Mouse (Mus musculus): ENCODE measurements around the gene Foxd3.
"Not testable (repeated sequence)": the region's sequence is repeated elsewhere in the genome, so short reads cannot be mapped to it uniquely, and the experiment has no call there.

Foxd3 gene

DNA sequence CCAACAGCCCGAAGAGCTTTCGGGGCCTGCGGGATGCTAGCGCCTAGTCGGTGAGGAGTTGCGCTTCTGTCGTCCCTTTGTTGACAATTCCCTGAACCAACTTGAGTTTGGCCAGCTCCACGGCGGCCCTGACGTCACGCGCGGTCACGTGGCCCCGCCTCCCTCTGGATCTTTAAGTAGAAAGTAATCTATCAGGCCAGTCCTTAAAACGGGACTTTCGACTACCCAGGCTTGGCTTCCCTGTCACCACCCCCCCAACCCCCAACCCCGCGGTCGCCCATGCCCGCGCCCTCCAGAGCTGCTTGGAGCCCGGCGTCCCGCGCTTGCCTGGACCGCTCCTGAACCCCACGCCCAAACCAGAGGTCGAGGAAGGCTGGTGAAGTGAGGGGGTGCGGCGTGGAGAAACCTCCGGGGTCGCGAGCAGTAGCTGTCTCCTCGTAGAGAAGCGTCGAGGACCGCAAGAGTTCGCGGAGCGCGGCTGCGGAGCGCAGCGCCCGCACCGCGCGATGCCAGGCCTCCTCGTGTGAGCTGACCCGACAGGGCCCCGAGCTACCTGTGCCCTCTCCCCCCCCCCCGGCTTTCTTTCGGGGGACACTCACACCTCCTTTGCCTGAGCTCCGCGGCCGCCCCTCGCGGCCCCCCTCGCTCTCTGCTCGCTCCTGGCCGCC is at the start of gene Foxd3:
Foxd3 (plus strand) TSS at position 363 of the 668 bp plus-strand sequence.
- no peak for ATAC-seq (ENCODE audit: low TSS enrichment)

DNA sequence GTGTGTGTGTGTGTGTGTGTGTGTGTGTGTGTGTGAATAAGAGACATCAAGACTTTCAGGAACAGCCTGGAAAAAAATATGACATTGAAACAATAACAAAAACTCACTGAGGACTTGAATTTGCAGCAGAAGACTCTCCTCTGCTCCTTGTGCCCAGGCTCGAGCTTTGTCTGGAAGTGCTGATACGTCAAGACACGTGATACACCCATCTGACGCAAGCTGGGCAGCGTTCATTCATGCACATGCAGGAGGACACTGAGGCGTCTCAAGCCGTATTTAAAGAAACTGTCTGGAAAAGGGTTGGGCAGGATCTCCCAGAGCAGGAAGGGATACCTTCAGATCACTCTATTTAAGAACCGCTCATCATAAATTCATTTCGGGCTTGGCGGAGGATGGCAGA is 43.9 kb upstream of the Foxd3 start:
- ATAC-seq (ENCODE audit: low TSS enrichment), result no peak

- no peak for ATAC-seq (ENCODE audit: low TSS enrichment)
These were observed 43.3 kb upstream of the Foxd3 start for GRCm38 (mm10) chr4:99612609-99613350.

GRCm38 (mm10) chr4:99626047-99626844 is 29.9 kb upstream of the Foxd3 start:
- no peak for ATAC-seq (ENCODE audit: low TSS enrichment)

DNA sequence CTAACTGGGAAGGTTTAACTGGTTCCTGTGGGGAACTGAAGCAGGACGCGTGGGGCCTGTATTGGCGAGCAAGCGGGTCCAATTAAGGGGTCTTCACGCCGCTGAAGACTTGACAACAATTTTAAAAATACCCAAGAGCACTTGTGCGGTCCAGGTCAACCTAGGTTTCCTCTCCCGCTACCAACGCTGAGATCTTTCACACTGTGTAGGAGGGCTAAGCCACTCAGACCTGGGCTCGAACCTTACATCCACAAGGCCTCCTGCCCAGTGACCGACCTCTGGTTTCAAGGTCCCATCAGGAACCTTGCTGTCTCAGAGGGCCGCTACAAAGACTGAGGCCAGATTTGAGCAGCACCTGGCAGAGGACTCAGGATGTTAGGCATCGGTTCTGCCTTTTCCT is 29.0 kb upstream of the Foxd3 start:
- ATAC-seq (ENCODE audit: low TSS enrichment), result no peak

DNA sequence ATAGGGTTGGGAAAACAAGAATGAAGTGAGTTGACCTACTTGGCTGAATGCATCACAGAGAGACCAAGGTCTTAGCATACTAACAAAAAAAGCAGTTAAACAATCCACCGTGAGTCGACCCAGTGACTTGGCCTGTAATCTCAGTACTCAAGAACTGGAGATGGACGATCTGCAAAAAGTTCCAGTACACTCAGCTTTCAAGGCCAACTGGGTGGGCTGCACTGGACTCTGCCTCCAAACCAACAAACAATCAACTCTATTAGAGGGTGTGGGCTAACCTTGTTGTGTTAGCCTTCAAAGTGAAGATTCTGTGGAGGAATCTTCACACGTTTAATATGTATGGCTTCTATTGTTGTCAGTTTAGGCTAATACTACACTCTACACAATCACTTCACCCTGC is 20.1 kb upstream of the Foxd3 start:
- ATAC-seq (ENCODE audit: low TSS enrichment), result no peak

DNA sequence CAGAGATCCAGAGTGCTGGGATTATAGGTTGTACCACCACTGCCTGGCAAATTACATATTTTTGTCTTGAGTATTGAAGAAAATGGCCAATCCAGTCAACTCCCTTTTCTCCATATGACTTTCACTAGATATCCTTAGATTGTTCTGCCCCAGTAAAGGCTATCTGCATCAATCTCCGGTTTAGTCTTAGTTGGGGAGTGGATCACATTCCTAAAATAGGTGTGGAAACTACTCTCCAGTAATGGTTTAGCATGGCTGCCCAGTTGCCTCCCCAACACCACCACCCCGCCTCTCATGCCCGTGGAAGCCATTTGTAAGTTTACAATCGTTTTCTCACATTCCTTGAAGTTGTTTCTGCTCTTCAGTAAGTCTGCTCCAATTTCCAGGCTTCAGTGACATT is 19.4 kb upstream of the Foxd3 start:
- ATAC-seq (ENCODE audit: low TSS enrichment), result no peak

GRCm38 (mm10) chr4:99640619-99641018 is 15.5 kb upstream of the Foxd3 start:
- not testable (repeated sequence) for ATAC-seq (ENCODE audit: low TSS enrichment)

DNA sequence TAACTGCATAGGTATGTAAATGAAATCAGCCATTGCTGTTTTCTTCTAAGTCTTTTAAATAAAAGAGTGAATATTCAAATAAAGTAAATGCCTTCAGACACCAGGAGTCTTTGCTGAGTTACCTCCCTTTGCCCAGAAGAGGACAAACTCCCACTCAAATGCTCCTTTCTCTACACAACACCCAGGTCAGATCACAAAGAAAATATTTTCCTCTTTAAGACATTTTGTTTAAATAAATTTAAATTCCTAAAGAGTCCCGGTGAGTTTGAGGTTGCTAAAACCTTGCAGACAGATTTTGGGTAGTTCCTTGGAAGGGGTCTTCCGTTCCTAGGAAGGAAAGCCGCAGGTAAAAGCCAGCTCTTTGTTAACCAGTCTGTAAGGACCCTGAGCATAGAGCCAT is 14.2 kb upstream of the Foxd3 start:
- no peak for ATAC-seq (ENCODE audit: low TSS enrichment)

DNA sequence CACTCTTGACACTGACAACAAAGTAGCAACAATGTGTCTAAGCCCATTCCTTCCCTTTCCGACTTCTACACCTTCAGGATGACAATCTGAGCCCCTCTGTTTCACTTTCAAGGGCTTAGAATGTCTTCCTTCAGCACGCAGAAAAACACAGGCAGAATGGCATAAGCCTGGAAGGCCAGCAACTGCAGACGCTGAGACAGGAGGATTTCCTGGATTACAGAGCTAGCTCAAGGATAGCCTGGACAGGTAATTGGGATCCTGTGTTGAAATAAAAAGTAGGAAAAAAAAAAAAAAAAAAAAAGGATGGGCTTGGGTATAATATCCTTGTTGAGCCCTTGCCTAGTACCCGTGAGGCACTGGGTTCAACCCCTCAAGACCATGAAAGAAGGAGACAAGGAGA is 10.5 kb upstream of the Foxd3 start:
- no peak for ATAC-seq (ENCODE audit: low TSS enrichment)

DNA sequence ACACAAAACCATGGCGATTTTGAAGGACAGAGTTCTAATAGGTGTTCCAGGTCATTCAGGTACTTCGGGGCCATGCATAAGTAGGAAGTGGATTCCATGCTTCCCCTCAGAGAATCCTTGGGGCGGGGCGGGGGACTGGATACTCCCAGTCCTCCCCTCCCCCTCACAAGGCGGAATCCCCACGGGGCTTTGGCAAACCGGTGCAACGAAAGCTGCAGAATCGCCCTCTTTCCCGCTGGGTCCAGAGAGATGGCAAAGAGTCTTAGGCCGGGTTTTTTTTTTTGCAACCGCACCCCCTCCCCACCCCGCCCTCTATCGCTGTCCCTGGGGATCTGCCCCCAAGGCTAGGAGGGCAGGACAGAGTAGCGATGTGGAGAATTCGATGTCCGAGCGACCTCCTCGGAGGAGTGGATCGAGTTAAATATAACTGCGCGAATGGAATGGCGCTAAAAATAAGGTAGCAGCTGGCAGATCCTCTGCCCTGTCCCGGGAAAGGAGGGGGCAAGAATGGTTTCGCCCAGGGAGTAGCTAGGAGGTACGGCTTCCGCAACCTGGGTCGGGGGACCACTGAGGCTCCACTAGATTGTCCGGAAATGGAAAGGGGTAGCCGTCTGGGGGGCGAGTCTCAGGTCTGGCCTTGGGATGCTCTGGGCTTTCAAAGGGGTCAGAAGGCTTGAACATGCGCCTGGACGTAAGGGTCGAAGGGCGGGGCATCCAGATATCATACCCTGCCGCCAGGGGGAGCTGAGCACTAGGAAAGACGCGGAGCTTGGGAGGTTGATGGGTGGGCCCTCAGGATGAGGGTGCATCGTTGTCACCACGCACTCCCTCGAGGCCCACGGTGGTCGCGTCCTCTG is 5.8 kb upstream of the Foxd3 start:
- no peak for ATAC-seq (ENCODE audit: low TSS enrichment)

DNA sequence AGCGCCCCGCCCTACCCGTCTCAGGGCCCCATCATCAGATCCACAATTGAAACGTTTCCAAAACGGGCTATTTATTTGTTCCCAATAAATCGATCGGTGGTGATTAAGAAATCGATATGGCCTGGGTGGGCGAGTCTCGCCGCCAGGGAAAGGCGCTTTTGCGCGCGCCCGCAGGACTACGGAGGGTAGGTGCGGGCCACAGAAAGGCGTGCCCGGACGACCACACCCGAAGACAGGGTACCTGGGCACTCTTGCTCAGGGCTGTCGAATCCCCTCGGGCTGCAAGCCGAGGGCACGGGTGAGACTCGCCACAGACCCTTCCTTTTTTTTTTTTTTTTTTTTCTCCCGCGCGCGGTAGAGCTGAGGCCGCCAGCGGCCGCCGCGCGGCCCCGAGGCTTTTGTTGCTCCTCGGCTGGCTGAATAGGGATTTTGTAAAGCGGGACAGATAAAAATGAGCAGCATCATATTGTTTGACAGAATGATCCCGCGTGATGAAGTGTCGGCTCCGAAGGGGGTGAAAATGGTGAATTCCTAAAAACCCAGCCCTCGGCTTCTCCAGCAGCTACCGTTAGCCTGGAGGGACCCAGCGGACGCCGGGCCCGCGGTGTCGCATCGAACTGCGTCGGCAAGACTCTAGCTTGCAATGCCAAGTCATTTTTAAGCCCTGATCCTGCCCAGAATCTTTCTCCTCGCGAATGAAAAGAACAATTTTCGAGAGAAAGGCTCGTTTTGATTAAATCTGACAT is 5.0 kb upstream of the Foxd3 start:
- ATAC-seq (ENCODE audit: low TSS enrichment), result no peak

DNA sequence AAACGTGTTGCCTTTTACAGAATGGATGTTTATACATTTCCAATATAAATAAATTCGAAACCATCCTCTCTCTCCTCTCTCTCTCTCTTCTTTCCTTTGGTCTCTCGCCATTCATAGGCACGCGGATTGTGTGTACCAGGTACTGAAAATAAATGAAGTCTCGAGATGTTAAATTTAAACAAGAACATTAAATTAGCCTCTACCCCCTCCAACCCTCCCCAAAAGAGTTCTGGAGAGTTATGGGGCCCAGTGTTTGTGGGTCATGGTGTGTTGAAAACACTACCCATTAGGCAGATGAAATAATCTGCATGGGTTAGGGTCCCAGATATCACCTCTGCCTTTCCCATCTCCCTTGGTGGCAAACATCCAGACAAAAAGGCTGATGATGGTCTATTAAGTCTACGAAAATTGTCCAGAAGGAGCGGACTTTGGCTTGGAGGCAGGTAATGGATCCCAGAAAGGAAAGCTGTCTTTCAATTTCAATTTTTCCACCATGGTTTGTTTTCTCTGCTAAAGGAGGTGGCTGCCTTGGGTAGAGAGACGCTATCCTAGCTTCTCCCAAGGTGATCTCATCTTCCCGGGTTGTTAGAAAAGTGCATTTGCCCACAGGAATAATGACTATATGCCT is 4.2 kb upstream of the Foxd3 start:
- no peak for ATAC-seq (ENCODE audit: low TSS enrichment)

DNA sequence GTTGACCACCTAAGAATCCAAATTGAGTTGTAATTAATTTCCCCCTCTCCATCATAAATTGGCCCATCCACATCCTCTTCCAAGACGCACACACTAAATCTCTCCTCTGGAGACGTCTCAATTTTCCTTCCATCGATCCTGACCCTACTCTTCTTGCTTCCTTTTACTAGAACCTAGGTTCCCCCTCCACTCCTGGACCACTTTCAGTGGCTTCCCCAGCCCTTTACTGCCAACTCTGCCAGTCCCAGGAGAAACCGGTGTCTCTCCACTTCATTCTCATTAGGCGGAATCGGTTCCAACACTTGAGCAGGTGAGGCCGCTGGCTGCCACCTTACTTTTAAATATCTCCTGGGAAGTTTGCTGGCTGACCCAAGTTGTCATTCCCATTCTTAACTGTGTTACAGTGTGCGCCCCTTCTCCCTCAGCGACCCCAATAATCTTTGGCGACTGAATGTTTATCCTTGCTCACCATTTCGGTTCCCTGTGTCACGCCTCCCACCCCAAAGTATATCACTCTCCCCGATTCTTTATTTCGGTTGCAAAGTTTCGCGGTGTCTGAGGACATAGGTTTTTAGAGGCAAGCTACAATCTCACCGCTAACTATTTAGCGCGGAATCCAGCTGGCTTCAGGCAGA is 3.4 kb upstream of the Foxd3 start:
- ATAC-seq (ENCODE audit: low TSS enrichment), result no peak

GRCm38 (mm10) chr4:99653216-99653607 is 2.9 kb upstream of the Foxd3 start:
- ATAC-seq (ENCODE audit: low TSS enrichment), result no peak

DNA sequence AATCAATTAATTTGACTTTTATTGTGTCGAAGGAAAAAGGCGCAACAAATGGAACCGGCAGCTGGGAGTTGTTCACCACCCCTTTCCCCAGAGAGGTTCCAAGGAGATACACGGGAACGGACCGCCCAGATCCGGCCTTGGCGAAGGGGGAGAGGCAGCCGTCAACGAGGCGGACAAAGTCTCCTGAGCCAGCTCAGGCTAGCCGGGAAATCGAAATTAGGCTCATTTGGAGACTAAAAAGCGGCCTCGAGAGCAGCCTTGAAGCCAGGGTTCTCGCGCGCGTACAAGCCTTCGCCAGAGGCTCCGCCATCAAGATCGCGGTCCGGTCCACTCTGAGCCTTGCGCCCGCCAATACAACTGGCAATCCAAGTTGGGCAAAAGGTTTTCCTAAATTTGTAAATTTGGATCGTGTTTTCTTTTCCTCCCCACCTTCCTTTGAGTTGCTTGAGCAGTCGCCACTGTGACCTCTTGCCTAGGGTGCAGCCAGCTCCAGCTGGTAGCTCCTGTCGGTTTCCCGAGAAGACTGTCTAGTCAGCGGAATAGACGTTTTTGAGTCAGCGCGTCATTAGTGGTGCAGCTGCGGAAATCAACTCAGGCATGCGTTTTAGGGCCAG is 2.4 kb upstream of the Foxd3 start:
- ATAC-seq (ENCODE audit: low TSS enrichment), result no peak

DNA sequence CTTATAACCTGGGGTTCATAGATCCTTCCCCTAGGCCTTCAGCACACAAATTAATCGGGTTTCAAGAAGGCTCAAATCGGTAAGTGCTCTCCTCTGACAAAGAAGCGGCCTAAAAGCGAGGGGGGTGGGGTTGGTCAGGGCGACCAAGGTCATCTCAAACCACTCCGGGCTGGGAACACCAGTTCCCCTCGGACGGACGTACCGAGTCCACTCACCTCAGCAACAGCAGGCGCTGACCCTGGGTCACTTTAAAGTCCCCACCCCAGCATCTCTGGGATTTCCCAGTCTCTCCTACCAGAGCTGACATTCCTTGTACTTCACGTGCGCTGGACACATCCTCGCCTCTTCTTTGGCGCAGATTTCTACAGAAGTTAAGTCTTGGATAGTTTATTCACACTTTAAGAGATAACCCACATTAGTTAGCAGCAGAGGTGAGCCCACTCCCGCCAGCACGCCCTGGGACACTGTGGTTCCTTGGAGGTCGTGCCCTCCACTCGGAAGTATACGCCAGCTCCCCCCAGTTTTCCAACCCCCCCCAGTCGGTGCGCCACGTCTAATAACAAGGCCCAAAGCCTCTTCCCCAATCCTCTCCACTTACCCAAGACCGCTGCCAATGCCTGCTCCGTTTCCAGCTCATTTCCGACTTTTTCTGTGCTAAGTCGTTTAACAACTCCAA is 1.3 kb upstream of the Foxd3 start:
- ATAC-seq (ENCODE audit: low TSS enrichment), result no peak

GRCm38 (mm10) chr4:99656605-99657429 is 718 bp downstream of the Foxd3 start:
- no peak for ATAC-seq (ENCODE audit: low TSS enrichment)

Measured in frontal cortex, adult (tissue).